In genomic region chr4:129047721-129048421, GRCm38 (mm10) we compare ENCODE assay signal across 8 mouse cellular contexts. TPM values are rescaled to one million over a fixed set of nuclear protein-coding genes. Genes with fewer than 3 reads are reported as not detected.
DNase-seq lines count a peak whose midpoint lies in the region; ATAC-seq lines count a peak whose summit lies in the region.

No protein-coding gene starts in this region.

- WGBS in kidney, embryonic 14.5 days, result 17% methylated on average over 15 of the region's 15 CpGs
- 17% methylated on average over 15 of the region's 15 CpGs for WGBS in midbrain, embryonic 16.5 days

- H3K4me3 ChIP-seq in kidney, embryonic 14.5 days (ENCODE audit: low read length), result peak overlapping the region; percentile 54; the same call in 1 of the 2 replicates
- peak overlapping the region; percentile 51 for H3K4me3 ChIP-seq in midbrain, embryonic 16.5 days (ENCODE audit: low read depth, low read length)

- H3K9me3 ChIP-seq in kidney, embryonic 14.5 days (ENCODE audit: control insufficient read depth, low read length), result no peaks in the 10 kb centered on the region
- no peaks in the 10 kb centered on the region for H3K9me3 ChIP-seq in midbrain, embryonic 16.5 days (replicated peaks; ENCODE audit: control insufficient read depth, low read length, poor library complexity, severe bottlenecking)

- no peak for DNase-seq in kidney, postnatal 10 days
- peak; percentile 49 for DNase-seq in c-Kit-negative CD71-positive TER-119-positive erythroid progenitor cells, embryonic 14.5 days (ENCODE audit: low read depth, low spot score)
- DNase-seq in induced T-regulatory cell, adult 2 months (ENCODE audit: low read depth), result peak; percentile 74
- DNase-seq in right cerebral cortex, postnatal 4 days, result no peak
- no peak for DNase-seq in adrenal gland, adult 18-20 months (ENCODE audit: low spot score in 2 of 2)
- no peak for DNase-seq in kidney, postnatal 25 days

- H3K4me2 ChIP-seq in kidney, embryonic 14.5 days (replicated peaks; ENCODE audit: low read depth, low read length), result peak overlapping the region; percentile 95
- peak overlapping the region; percentile 58 for H3K4me2 ChIP-seq in midbrain, embryonic 16.5 days (ENCODE audit: low read length)

- ATAC-seq in kidney, embryonic 14.5 days (ENCODE audit: low FRiP score, low TSS enrichment), result no peak
- no peak for ATAC-seq in midbrain, embryonic 16.5 days

- peaks cover 15% of the 10 kb centered on the region for H3K27me3 ChIP-seq in kidney, embryonic 14.5 days (ENCODE audit: control insufficient read depth, insufficient read depth, low read length)
- H3K27me3 ChIP-seq in midbrain, embryonic 16.5 days (ENCODE audit: control insufficient read depth, insufficient read depth, low read depth, low read length), result no peaks in the 10 kb centered on the region

- no peaks in the 10 kb centered on the region; the same call in 1 of the 2 replicates for H3K4me1 ChIP-seq in kidney, embryonic 14.5 days (ENCODE audit: control insufficient read depth, insufficient read depth, low read length)
- H3K4me1 ChIP-seq in midbrain, embryonic 16.5 days (ENCODE audit: control insufficient read depth, insufficient read depth, low read length), result peaks cover 17% of the 10 kb centered on the region

- H3K9ac ChIP-seq in kidney, embryonic 14.5 days (ENCODE audit: low read depth, low read length), result no peak overlapping the region
- peak overlapping the region; percentile 63 for H3K9ac ChIP-seq in midbrain, embryonic 16.5 days (ENCODE audit: low read depth, low read length)

- no peaks in the 10 kb centered on the region for H3K36me3 ChIP-seq in kidney, embryonic 14.5 days (ENCODE audit: control insufficient read depth, insufficient read depth, low read length)
- H3K36me3 ChIP-seq in midbrain, embryonic 16.5 days (ENCODE audit: control insufficient read depth, insufficient read depth, low read length), result no peaks in the 10 kb centered on the region

- H3K27ac ChIP-seq in kidney, embryonic 14.5 days (ENCODE audit: low read depth, low read length), result no peak overlapping the region
- peak overlapping the region; percentile 93 for H3K27ac ChIP-seq in midbrain, embryonic 16.5 days (ENCODE audit: low read length)

RNA-seq across cellular contexts. Expression of gene Rnf19b, which starts 10.2 kb away (rescaled TPM):
- polyA plus RNA-seq in kidney, embryonic 14.5 days (2014; fragmentation: Nextera tagmentation; extraction: Ambion mirVana), result 6.0 and 7.6 TPM in 2 replicates
- 31.4 and 37.5 TPM in 2 replicates for polyA plus RNA-seq in midbrain, embryonic 16.5 days (2015; fragmentation: Nextera tagmentation; extraction: Ambion mirVana)
- 10 to 100 TPM; 28.6 to 41.3 TPM for total RNA-seq in adrenal gland, adult 18-20 months (2021)

RNA-seq across cellular contexts. Expression of gene Ak2, which starts 56.1 kb away (rescaled TPM):
- polyA plus RNA-seq in kidney, embryonic 14.5 days (2014; fragmentation: Nextera tagmentation; extraction: Ambion mirVana), result 152 and 171 TPM in 2 replicates
- polyA plus RNA-seq in midbrain, embryonic 16.5 days (2015; fragmentation: Nextera tagmentation; extraction: Ambion mirVana), result 81.6 and 81.7 TPM in 2 replicates
- 100 to 1,000 TPM; 111 to 164 TPM for total RNA-seq in adrenal gland, adult 18-20 months (2021)

RNA-seq across cellular contexts. Expression of gene Tmem54, which starts 57.5 kb away (rescaled TPM):
- 8.5 and 10.0 TPM in 2 replicates for polyA plus RNA-seq in kidney, embryonic 14.5 days (2014; fragmentation: Nextera tagmentation; extraction: Ambion mirVana)
- polyA plus RNA-seq in midbrain, embryonic 16.5 days (2015; fragmentation: Nextera tagmentation; extraction: Ambion mirVana), result not detected in 2 replicates
- not detected for total RNA-seq in adrenal gland, adult 18-20 months (2021)

Comparison
In these comparisons a context has a peak if more than half of its experiments do, and no peak if none do; other contexts are left out.
1. DNase-seq: peak in c-Kit-negative CD71-positive TER-119-positive erythroid progenitor cells, embryonic 14.5 days (single experiment) and induced T-regulatory cell, adult 2 months (single experiment); none in kidney, postnatal 10 days (single experiment), right cerebral cortex, postnatal 4 days (single experiment), adrenal gland, adult 18-20 months (0 of 2) and kidney, postnatal 25 days (0 of 2).